Mouse (Mus musculus): Measurements from ENCODE around the gene Mxd1. TPM values are rescaled to one million over a fixed set of nuclear protein-coding genes. Genes with fewer than 3 reads are reported as not detected.

Gene Mxd1
- polyA plus RNA-seq, 1 experiment from 2014 or later, result 7.6 TPM

GRCm38 (mm10) chr6:86678341-86678740 lies 9.4 kb upstream of the Mxd1 start:
- peaks cover 87% of the 10 kb centered on the region for H3K36me3 ChIP-seq
- no peaks in the 10 kb centered on the region for H3K27me3 ChIP-seq
- H3K4me1 ChIP-seq (replicated peaks), result peaks cover 5% of the 10 kb centered on the region
- H3K4me2 ChIP-seq, result no peak overlapping the region
- no peaks in the 10 kb centered on the region for H3K9me3 ChIP-seq (replicated peaks)
- H3K4me3 ChIP-seq, result no peak overlapping the region
- no peak overlapping the region for H3K27ac ChIP-seq
- no peak overlapping the region for H3K9ac ChIP-seq
- ATAC-seq (replicated peaks; ENCODE audit: insufficient number of reproducible peaks, insufficient read depth, low FRiP score, low read depth), result no peak
- WGBS, result 88% methylated on average over 6 of the region's 6 CpGs

DNA sequence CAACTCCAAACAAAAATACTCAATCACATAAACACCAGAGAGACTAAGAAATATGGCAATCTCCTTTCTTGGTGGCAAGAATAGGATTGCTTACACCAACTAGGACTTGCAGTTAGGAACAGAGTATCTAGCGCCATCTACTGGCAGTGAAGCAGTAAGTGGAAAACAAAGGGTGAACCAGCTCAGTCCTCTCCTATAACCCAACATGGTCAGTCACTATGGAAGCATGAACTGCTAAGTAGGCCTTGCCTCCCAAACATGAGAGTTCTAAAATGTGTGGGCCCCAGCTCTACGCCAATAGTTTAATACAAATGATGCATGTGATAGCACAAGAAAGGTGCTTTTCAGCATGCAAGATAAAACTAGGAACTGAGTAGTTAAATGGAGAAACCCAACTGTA lies 1.9 kb upstream of the Mxd1 start:
- H3K4me3 ChIP-seq, result no peak overlapping the region
- H3K4me1 ChIP-seq (replicated peaks), result peaks cover 18% of the 10 kb centered on the region
- H3K9ac ChIP-seq, result no peak overlapping the region
- no peak overlapping the region for H3K4me2 ChIP-seq
- WGBS, result 13% methylated on average over 2 of the region's 2 CpGs
- H3K27ac ChIP-seq, result no peak overlapping the region
- no peaks in the 10 kb centered on the region for H3K27me3 ChIP-seq
- H3K36me3 ChIP-seq, result peaks cover 40% of the 10 kb centered on the region
- no peaks in the 10 kb centered on the region for H3K9me3 ChIP-seq (replicated peaks)
- ATAC-seq (replicated peaks; ENCODE audit: insufficient number of reproducible peaks, insufficient read depth, low FRiP score, low read depth), result no peak

DNA sequence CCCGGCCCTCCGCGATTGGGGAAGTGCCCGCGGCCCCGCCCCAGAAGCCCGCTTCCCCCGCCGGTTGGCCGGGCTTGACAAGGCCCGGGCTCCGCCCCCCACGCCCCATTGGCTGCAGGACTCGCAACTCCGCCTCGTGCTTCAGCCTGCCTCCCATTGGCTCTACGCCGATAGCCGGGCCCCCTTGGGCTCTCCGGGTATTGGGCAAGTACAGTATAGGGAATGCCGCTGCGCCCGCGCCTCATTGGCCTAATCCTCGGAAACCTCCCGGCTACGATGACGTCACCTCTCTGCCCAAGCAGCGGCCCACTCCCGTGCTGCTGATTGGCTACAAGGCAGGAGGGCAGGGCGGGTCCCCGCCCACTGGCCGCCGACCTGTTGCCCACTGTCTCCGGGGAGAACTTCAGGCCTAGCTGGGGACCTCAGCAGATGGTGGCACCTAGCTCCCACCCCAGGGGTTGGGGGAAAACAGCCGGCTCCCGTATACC lies 323 bp upstream of the Mxd1 start:
- H3K4me2 ChIP-seq, result peak overlapping the region; percentile 82
- peaks cover 18% of the 10 kb centered on the region for H3K4me1 ChIP-seq (replicated peaks)
- H3K9ac ChIP-seq, result peak overlapping the region; percentile 50
- H3K9me3 ChIP-seq (replicated peaks), result no peaks in the 10 kb centered on the region
- peaks cover 25% of the 10 kb centered on the region for H3K36me3 ChIP-seq
- no peaks in the 10 kb centered on the region for H3K27me3 ChIP-seq
- H3K4me3 ChIP-seq, result peak overlapping the region; percentile 79
- WGBS, result under 1% methylated on average over 36 of the region's 37 CpGs
- peak; percentile 100 for ATAC-seq (replicated peaks; ENCODE audit: insufficient number of reproducible peaks, insufficient read depth, low FRiP score, low read depth)
- H3K27ac ChIP-seq, result peak overlapping the region; percentile 64

DNA sequence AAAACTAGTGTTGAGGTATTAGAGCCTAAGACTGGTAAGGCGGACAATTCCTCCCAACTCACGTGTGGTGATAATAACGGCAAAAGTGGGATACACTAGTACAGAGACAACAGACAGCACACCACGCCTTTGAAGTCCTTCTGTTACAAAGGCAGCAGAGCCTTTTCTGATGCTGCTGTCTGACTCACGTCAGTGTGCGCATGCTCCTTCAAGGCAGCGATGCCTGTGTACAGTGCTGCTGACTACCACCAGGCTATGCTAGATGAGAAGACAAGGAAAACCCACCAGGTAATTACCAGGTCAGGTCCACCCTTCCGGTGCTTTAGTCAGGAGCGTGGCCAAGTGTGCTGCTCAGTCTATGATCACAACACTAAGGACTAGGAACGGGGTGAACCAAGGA lies 1.9 kb downstream of the Mxd1 start:
- no peak overlapping the region for H3K4me2 ChIP-seq
- WGBS, result 87% methylated on average over 10 of the region's 10 CpGs
- no peak overlapping the region for H3K27ac ChIP-seq
- H3K27me3 ChIP-seq, result no peaks in the 10 kb centered on the region
- no peaks in the 10 kb centered on the region for H3K9me3 ChIP-seq (replicated peaks)
- H3K9ac ChIP-seq, result no peak overlapping the region
- ATAC-seq (replicated peaks; ENCODE audit: insufficient number of reproducible peaks, insufficient read depth, low FRiP score, low read depth), result no peak
- no peak overlapping the region for H3K4me3 ChIP-seq
- H3K4me1 ChIP-seq (replicated peaks), result peaks cover 18% of the 10 kb centered on the region
- H3K36me3 ChIP-seq, result peaks cover 10% of the 10 kb centered on the region; the same call in 1 of the 2 replicates

DNA sequence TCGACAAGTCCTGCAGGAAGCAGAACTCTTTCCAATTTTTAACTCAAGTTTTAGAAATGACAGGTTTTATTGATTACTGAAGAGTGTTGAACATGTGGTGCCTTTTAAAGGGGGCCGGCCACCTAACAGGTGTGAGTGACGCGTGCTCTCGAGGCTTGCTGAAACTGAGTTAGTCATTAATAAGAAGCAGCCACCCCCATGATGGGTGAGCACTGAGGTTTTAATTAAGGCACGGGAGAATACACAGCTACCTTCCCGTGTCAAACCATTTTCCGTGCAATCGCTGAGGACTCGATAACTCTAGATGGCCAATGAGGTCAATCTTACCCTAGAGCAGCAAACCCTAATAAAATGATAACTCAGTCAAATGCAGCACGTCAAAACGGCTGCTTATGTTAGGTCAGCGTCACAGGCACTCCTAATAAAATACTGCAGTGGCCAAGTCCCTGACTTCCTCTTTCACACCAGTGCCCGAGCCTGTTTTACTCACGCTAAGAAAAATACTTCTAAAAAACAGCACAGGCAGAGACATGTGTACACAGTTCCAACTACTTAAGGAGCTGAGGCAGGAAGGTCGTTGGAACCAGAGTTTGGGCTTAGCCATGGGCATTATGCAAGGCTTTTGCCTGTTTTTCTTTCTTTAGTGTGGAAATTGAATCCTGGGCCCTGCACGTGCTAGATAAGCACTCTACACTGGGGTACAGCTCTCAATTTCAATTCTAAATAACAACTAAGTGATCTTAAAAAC lies 3.2 kb downstream of the Mxd1 start:
- WGBS, result 77% methylated on average over 17 of the region's 17 CpGs

GRCm38 (mm10) chr6:86665076-86665475 lies 3.9 kb downstream of the Mxd1 start:
- H3K9me3 ChIP-seq (replicated peaks), result no peaks in the 10 kb centered on the region
- H3K4me1 ChIP-seq (replicated peaks), result peaks cover 15% of the 10 kb centered on the region
- ATAC-seq (replicated peaks; ENCODE audit: insufficient number of reproducible peaks, insufficient read depth, low FRiP score, low read depth), result no peak
- no peak overlapping the region for H3K9ac ChIP-seq
- H3K27ac ChIP-seq, result no peak overlapping the region
- no peak overlapping the region for H3K4me2 ChIP-seq
- 76% methylated on average over 5 of the region's 5 CpGs for WGBS
- peaks cover 6% of the 10 kb centered on the region; the same call in 1 of the 2 replicates for H3K36me3 ChIP-seq
- no peak overlapping the region for H3K4me3 ChIP-seq
- H3K27me3 ChIP-seq, result no peaks in the 10 kb centered on the region

More for the DNA sequence above, 3.2 kb downstream of the Mxd1 start:
- no peak for ATAC-seq (replicated peaks; ENCODE audit: insufficient number of reproducible peaks, insufficient read depth, low FRiP score, low read depth)
- no peak overlapping the region for H3K4me3 ChIP-seq
- no peak overlapping the region for H3K27ac ChIP-seq
- H3K27me3 ChIP-seq, result no peaks in the 10 kb centered on the region
- H3K9me3 ChIP-seq (replicated peaks), result no peaks in the 10 kb centered on the region
- peaks cover 18% of the 10 kb centered on the region for H3K4me1 ChIP-seq (replicated peaks)
- H3K36me3 ChIP-seq, result peaks cover 6% of the 10 kb centered on the region; the same call in 1 of the 2 replicates
- no peak overlapping the region for H3K4me2 ChIP-seq
- no peak overlapping the region for H3K9ac ChIP-seq

GRCm38 (mm10) chr6:86660161-86660877 lies 8.6 kb downstream of the Mxd1 start:
- Histone ChIP-seq H3K4me3 (no peak overlapping the region), H3K27me3 (no peaks in the 10 kb centered on the region), H3K27ac (no peak overlapping the region), H3K9ac (no peak overlapping the region), H3K4me1 (replicated peaks) (peaks cover 6% of the 10 kb centered on the region; the same call in 1 of the 2 replicates), H3K4me2 (no peak overlapping the region), H3K36me3 (peaks cover 6% of the 10 kb centered on the region; the same call in 1 of the 2 replicates), H3K9me3 (replicated peaks) (no peaks in the 10 kb centered on the region)
- ATAC-seq (replicated peaks; ENCODE audit: insufficient number of reproducible peaks, insufficient read depth, low FRiP score, low read depth), result no peak
- WGBS, result 62% methylated on average over 9 of the region's 9 CpGs

GRCm38 (mm10) chr6:86658501-86658900 lies 10.5 kb downstream of the Mxd1 start:
- Histone ChIP-seq H3K4me1 (replicated peaks) (peaks cover 6% of the 10 kb centered on the region; the same call in 1 of the 2 replicates), H3K27me3 (no peaks in the 10 kb centered on the region), H3K27ac (no peak overlapping the region), H3K9ac (no peak overlapping the region), H3K4me3 (no peak overlapping the region), H3K36me3 (peaks cover 6% of the 10 kb centered on the region; the same call in 1 of the 2 replicates), H3K9me3 (replicated peaks) (no peaks in the 10 kb centered on the region), H3K4me2 (no peak overlapping the region)
- WGBS, result 82% methylated on average over 3 of the region's 3 CpGs
- ATAC-seq (replicated peaks; ENCODE audit: insufficient number of reproducible peaks, insufficient read depth, low FRiP score, low read depth), result no peak

DNA sequence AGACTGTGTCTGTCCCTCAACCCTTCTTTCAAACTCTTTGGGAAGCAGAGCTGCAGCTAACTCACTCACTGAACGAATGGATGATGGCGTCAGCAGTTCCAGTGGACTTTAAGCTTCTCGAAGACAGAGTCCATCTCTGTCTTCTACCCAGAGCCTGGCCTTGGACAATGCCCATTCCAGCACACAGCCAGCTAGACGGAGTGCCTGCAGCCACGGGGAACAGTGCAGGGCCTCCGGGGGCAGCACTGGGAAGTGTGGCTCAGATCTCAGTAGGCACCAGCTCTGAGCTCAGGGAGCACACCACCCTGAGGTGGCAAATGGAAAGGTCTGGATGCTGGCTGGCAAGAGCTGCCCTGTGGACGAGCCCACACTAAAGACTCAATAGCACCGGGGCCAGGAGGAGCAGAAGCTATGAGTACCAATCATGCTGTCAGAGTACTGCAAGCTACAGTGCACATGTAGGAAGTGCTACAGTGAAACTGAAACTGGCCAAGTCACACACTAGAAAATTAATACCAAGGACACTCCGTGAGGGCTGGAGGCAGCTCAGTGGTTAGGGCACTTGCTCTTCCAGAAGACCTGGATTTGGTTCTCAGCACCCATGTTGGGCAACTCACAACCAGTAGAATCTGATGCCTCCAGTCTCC lies 14.6 kb downstream of the Mxd1 start:
- peaks cover 6% of the 10 kb centered on the region; the same call in 1 of the 2 replicates for H3K4me1 ChIP-seq (replicated peaks)
- no peak for ATAC-seq (replicated peaks; ENCODE audit: insufficient number of reproducible peaks, insufficient read depth, low FRiP score, low read depth)
- WGBS, result 73% methylated on average over 9 of the region's 9 CpGs

GRCm38 (mm10) chr6:86653026-86653425 lies 15.9 kb downstream of the Mxd1 start:
- ATAC-seq (replicated peaks; ENCODE audit: insufficient number of reproducible peaks, insufficient read depth, low FRiP score, low read depth), result no peak

More for the DNA sequence above, 14.6 kb downstream of the Mxd1 start:
- H3K27ac ChIP-seq, result no peak overlapping the region
- no peaks in the 10 kb centered on the region for H3K27me3 ChIP-seq
- H3K4me2 ChIP-seq, result no peak overlapping the region
- H3K36me3 ChIP-seq, result peaks cover 25% of the 10 kb centered on the region
- H3K4me3 ChIP-seq, result no peak overlapping the region
- H3K9ac ChIP-seq, result no peak overlapping the region
- H3K9me3 ChIP-seq (replicated peaks), result no peaks in the 10 kb centered on the region

DNA sequence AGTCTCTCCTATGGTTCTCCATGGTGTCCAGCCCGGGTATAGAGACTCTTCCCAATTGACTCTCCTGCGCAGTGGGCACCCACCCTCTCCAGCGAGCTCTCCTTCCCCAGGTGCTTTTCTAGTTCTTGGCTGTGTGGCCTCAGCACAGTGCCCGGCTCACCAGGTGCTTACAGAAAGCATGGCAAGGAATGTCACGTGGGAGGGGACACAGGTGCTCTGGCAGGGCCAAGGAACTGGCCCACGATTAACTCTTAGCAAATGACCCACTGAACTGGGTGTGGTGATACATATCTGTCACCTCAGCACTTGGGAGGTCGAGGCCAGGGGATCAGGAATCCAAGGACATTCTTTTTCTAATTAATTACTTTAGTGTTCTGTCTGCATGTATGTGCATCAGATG lies 22.8 kb downstream of the Mxd1 start:
- no peaks in the 10 kb centered on the region for H3K27me3 ChIP-seq
- H3K9me3 ChIP-seq (replicated peaks), result no peaks in the 10 kb centered on the region
- H3K4me3 ChIP-seq, result no peak overlapping the region
- no peak overlapping the region for H3K27ac ChIP-seq
- H3K36me3 ChIP-seq, result peaks cover 18% of the 10 kb centered on the region
- H3K4me1 ChIP-seq (replicated peaks), result no peaks in the 10 kb centered on the region
- no peak overlapping the region for H3K9ac ChIP-seq
- WGBS, result 71% methylated on average over 7 of the region's 7 CpGs
- H3K4me2 ChIP-seq, result no peak overlapping the region
- ATAC-seq (replicated peaks; ENCODE audit: insufficient number of reproducible peaks, insufficient read depth, low FRiP score, low read depth), result no peak

More at GRCm38 (mm10) chr6:86653026-86653425, 15.9 kb downstream of the Mxd1 start:
- Histone ChIP-seq H3K27ac (no peak overlapping the region), H3K9me3 (replicated peaks) (no peaks in the 10 kb centered on the region), H3K9ac (no peak overlapping the region), H3K4me1 (replicated peaks) (peaks cover 6% of the 10 kb centered on the region; the same call in 1 of the 2 replicates), H3K4me2 (no peak overlapping the region), H3K27me3 (no peaks in the 10 kb centered on the region), H3K36me3 (peaks cover 30% of the 10 kb centered on the region), H3K4me3 (no peak overlapping the region)
- 93% methylated on average over 6 of the region's 6 CpGs for WGBS

Measured in heart, embryonic 15.5 days (tissue).